Comparison of ENCODE assay signal across 25 mouse cellular contexts in the genomic region with DNA sequence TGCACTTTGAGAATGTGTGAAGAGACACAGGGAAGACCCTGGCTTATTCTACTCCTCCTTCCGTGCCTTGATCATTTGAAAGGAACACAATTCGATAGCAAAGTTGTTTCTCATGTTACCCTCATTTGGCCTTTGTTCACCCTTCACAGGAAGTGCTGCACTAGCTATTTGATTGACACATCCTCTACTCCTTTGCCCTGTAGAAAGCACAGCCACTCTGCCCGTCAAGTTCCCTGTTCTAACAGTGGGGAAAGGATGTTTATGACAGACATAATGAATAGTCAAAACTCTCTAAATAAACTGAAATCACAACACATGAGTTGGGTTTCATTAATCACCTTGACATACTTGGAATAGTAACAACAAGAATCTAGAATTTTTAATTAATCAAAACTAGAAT.
DNase-seq lines count a peak whose midpoint lies in the region; ATAC-seq and TF ChIP-seq lines count a peak whose summit lies in the region.
"Had no signal": no experiment of that assay in that cellular context is flagged by ENCODE, and none has a peak within 500 bp of the region (broad histone marks: within the 10 kb centered on the region; RNA-seq: fewer than 3 reads in every experiment).

No protein-coding gene starts in this region.

- no peaks in the 10 kb centered on the region for H3K9me3 ChIP-seq in kidney, embryonic 15.5 days (replicated peaks)
- no peaks in the 10 kb centered on the region for H3K9me3 ChIP-seq in lung, postnatal 0 days (ENCODE audit: low read length)
- H3K9me3 ChIP-seq: embryonic facial prominence, embryonic 13.5 days; heart, embryonic 10.5 days; hindbrain, embryonic 10.5 days; intestine, embryonic 15.5 days; liver, embryonic 15.5 days; neural tube, embryonic 15.5 days had no signal

- H3K4me3 ChIP-seq in kidney, embryonic 15.5 days (replicated peaks): no peak overlapping the region
- H3K4me3 ChIP-seq in lung, postnatal 0 days (ENCODE audit: low read depth, low read length): no peak overlapping the region
- H3K4me3 ChIP-seq: embryonic facial prominence, embryonic 13.5 days; erythroblast, embryonic 14.5 days; heart, embryonic 10.5 days; hindbrain, embryonic 10.5 days; intestine, embryonic 15.5 days; liver, embryonic 15.5 days; neural tube, embryonic 15.5 days had no signal

- H3K4me2 ChIP-seq in kidney, embryonic 15.5 days: no peak overlapping the region
- H3K4me2 ChIP-seq in lung, postnatal 0 days (replicated peaks; ENCODE audit: low read depth, low read length): no peak overlapping the region
- H3K4me2 ChIP-seq: embryonic facial prominence, embryonic 13.5 days; intestine, embryonic 15.5 days; liver, embryonic 15.5 days; neural tube, embryonic 15.5 days had no signal

- H3K36me3 ChIP-seq in kidney, embryonic 15.5 days: peaks cover 20% of the 10 kb centered on the region; the same call in 1 of the 2 replicates
- H3K36me3 ChIP-seq in lung, postnatal 0 days (ENCODE audit: insufficient read depth, low read length): no peaks in the 10 kb centered on the region
- H3K36me3 ChIP-seq: heart, embryonic 10.5 days; hindbrain, embryonic 10.5 days; intestine, embryonic 15.5 days; liver, embryonic 15.5 days; neural tube, embryonic 15.5 days had no signal

- H3K9ac ChIP-seq in kidney, embryonic 15.5 days: no peak overlapping the region
- no peak overlapping the region for H3K9ac ChIP-seq in lung, postnatal 0 days (replicated peaks; ENCODE audit: low read depth)
- H3K9ac ChIP-seq: embryonic facial prominence, embryonic 13.5 days; intestine, embryonic 15.5 days; liver, embryonic 15.5 days; neural tube, embryonic 15.5 days had no signal

- H3K27me3 ChIP-seq in kidney, embryonic 15.5 days: no peaks in the 10 kb centered on the region
- no peaks in the 10 kb centered on the region for H3K27me3 ChIP-seq in lung, postnatal 0 days (replicated peaks; ENCODE audit: insufficient read depth, low read length)
- H3K27me3 ChIP-seq: embryonic facial prominence, embryonic 13.5 days; intestine, embryonic 15.5 days; liver, embryonic 15.5 days; neural tube, embryonic 15.5 days had no signal

- TF ChIP-seq EP300 in lung, postnatal 0 days (IDR thresholded peaks at IDR 0.05): no peak; the same call in 1 of the 2 replicates

- DNase-seq in kidney, adult 9 months: peak; percentile 11
- DNase-seq in lung, postnatal 0 days (ENCODE audit: low spot score): peak; percentile 14
- DNase-seq in lung, postnatal 14 days: no peak
- DNase-seq in embryo, embryonic 10 days (ENCODE audit: low spot score): no peak
- DNase-seq: adrenal gland, adult 8-10 months; B cell, adult 2 months; cerebellum, adult 11-12 months; cerebellum, postnatal 10 days; embryo, embryonic 11 days; layer of hippocampus, adult 9-11 months; thymus, adult 18-20 months had no signal

- WGBS in kidney, embryonic 15.5 days: 26% methylated on average over 3 of the region's 3 CpGs
- 48% methylated on average over 3 of the region's 3 CpGs for WGBS in lung, postnatal 0 days

- no peaks in the 10 kb centered on the region for H3K4me1 ChIP-seq in kidney, embryonic 15.5 days
- H3K4me1 ChIP-seq in lung, postnatal 0 days (ENCODE audit: insufficient read depth, low read depth, low read length): no peaks in the 10 kb centered on the region
- H3K4me1 ChIP-seq: intestine, embryonic 15.5 days; liver, embryonic 15.5 days; neural tube, embryonic 15.5 days had no signal

- no peak for TF ChIP-seq CTCF in lung, postnatal 0 days (IDR thresholded peaks at IDR 0.05)

- no peak; the same call in 1 of the 2 replicates for ATAC-seq in kidney, embryonic 15.5 days (replicated peaks; ENCODE audit: low FRiP score)
- 0 out of 2 replicates have a peak, but pooled peaks have one; percentile 38 for ATAC-seq in lung, postnatal 0 days
- peak; percentile 88 for ATAC-seq in megakaryocyte, adult 5-6 weeks (ENCODE audit: poor library complexity, severe bottlenecking)
- ATAC-seq in erythroid progenitor cell, adult 5-6 weeks (replicated peaks; ENCODE audit: low FRiP score, poor library complexity, severe bottlenecking): no peak
- ATAC-seq: activated CD4-positive, CD25-positive, alpha-beta regulatory T cell, adult 4 months; forebrain, embryonic 14.5 days; hindbrain, embryonic 16.5 days; intestine, embryonic 15.5 days; midbrain, embryonic 16.5 days had no signal

- H3K27ac ChIP-seq in kidney, embryonic 15.5 days: no peak overlapping the region
- no peak overlapping the region for H3K27ac ChIP-seq in lung, postnatal 0 days (ENCODE audit: low read length)
- H3K27ac ChIP-seq: embryonic facial prominence, embryonic 13.5 days; heart, embryonic 10.5 days; hindbrain, embryonic 10.5 days; intestine, embryonic 15.5 days; liver, embryonic 15.5 days; neural tube, embryonic 15.5 days had no signal

Comparison
In these comparisons a context has a peak if more than half of its experiments do, and no peak if none do; other contexts are left out.
1. DNase-seq: peak in kidney, adult 9 months (single experiment) and lung, postnatal 0 days (single experiment); none in lung, postnatal 14 days (single experiment) and embryo, embryonic 10 days (single experiment).
2. ATAC-seq: peak in lung, postnatal 0 days (single experiment) and megakaryocyte, adult 5-6 weeks (single experiment); none in kidney, embryonic 15.5 days (single experiment) and erythroid progenitor cell, adult 5-6 weeks (single experiment).